Mouse (Mus musculus) MEL-GATA-1-ER (cell line): ENCODE measurements around the gene Dnah14.

ENCODE experiments used
- DNase-seq: peaks from one replicate; pipeline ENCODE4 v3.0.0-alpha.2; 2012; ENCODE audit warnings: low read depth; ENCODE audit errors: extremely low read depth

The Dnah14 gene

DNA sequence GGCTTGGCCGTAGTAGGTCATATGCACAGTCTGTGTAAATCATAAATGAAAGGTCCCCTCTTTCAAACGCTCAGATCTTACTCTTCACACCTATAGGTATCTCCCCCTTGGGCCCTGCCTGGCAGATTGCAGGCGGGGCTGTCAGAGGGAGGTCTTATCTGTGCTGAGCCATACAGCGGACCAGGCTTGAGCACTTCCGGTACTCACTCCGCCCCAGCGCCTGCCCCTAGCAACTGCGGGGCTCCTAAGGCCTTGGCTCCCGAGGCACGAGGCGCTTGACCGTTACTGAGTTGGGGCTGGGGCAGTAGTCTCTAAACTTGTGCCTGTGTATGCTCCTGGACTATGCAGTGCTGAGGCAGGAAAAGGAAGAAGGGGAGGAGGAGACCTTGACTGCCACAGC lies at the start of gene Dnah14:
Gene Dnah14, plus strand, starts transcription at position 238 of the 400 bp plus-strand sequence.
- no peak for DNase-seq

GRCm38 (mm10) chr1:181529368-181529767 lies 47.0 kb upstream of the Dnah14 start:
- no peak for DNase-seq

DNA sequence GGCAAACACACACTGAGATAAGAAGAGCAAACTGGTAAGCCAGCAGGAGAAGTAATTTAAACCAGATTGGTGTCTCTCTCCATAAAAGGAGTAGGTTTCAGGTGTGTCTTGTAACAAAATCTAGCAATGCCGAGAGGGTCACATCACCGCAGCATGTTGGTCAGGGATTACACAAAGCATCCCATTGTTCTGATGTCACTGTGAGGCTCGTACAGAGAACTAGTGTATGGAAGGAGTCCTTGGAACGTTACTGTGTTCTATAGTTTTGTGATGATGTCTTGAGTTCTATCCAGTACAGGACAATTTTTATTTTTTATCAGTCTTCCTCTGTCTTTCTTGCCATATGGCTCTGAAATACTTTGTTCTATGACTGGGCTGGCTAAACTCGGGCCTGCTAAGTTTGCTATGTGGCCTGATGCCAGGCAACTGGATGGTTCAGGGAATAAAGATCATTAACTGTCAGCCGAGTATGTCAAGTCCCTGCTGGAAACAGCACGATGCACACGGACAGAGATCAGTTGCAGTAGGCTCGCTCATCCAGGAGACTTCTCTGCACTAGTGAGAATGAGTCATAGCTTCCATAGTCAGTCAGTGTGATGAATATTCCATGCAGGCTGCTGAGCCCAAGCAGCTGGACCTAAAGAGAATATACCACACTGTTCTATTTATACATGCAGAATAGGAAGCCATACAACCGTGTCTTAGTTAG lies 41.0 kb upstream of the Dnah14 start:
- DNase-seq: no peak

DNA sequence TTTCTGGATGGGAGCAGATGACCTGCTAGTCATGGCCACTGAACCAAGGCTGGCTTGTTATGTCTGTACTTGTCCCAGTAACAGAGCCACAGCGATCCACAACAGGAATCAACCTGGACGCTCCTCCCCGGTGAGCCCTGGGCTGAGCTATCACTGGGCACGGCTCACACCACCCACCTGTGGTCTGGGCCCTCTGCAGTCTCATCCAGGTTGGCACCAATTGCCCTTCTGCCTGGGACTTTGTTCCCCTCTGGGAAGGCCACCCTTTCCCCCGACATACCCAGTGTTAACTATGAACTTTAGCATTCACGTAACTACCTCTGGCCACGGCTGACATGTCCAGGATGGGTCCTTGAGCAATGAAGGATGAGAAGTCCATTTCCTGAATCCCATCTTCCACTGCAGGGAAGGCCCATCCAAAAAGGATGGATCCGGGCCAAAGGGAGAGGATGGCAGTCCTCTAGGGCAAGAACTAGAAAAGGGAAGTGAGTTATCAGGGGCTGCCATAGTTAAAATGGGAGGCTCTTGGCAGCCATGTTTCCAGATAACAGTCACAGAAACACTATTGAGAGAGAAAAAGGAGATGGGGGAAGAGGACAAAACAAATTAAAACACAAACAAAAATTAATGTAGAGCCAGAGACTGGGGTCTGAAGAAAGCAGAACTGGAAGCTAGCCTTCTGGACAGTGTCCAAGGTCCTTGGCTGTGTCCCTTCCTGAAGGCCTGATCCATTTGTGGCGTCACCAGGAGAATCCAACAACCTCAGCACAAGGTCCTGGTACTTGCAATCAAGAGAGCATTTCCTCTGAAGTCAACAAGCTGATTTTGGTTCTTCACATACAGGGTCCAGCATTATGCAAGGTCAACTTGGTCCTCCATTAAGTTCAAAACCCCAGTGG lies 38.5 kb upstream of the Dnah14 start:
- peak; percentile 79 for DNase-seq

DNA sequence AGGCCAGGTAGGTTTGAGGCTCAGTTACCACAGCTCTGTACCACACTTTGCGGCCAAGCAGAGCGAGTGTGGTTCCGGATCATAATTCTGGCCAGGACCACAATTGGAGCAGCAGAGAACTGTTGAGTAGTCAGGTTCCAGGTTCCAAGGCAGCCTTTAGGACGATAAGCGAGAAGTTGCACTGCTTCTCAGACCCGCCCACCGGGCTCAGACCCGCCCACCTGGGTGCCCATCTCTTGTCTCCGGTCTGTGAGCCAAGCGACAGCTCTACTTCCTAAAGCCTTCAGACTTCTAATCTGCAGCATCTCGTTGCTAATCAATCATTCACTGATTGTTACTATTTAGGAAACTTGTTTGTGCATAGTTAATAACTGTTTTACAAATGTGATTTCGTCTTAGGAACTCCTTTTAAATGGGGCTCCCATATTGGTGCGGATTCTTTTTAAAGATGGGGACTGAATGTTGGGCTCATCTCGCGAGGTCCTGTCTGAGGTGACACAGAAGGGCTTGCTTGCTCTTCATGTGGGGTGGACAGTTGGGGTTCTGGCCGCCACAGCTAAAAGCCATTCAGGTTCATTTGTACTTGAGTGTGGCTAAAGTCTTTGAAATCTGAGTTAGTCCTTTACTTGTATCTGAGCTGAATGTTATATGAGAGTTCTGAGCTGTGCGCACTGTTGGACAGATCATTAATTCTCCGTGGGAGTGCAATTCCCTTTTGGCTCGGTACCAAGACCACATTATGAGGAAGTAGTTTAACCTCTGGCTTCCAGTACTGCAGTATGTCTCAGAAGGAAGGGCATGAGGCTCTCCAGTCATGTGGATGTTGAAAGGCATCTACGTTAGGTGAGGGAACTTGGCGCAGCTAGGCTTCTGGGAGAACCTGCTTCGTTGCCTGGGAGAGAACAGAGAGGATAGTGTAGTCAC lies 36.3 kb upstream of the Dnah14 start:
- peak; percentile 76 for DNase-seq

DNA sequence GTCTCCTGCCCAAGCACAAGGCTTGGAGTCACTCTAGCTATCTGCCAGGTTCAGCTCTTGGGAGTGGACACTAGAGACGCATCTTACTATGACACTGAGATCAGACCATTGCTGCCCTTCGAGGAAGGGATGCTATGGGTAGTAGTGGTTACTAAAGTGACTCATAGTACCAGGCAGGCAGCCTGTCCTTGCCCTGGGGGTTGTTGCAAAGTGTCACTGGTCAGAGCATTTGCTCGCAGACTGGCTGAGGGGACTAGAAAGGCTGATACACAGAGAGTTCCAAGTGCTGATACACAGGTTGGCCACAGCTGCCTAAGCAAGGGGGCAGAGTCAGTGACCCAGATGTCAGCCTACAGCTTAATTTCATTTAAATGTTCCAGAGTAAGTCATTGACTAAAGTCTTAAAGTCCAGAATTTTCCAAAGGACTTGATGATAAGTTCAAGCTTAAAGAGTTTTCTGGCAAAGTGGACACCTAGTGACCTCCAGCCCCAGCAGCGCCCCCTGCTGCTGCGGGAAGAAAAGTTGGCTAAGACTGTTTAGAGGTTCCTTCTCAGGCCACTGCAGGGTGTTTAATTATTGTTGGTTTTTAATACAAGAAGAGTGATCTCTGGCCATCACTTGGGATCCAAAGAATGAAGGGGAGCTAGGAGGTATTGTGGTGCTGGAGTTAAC lies 32.5 kb upstream of the Dnah14 start:
- DNase-seq: no peak

DNA sequence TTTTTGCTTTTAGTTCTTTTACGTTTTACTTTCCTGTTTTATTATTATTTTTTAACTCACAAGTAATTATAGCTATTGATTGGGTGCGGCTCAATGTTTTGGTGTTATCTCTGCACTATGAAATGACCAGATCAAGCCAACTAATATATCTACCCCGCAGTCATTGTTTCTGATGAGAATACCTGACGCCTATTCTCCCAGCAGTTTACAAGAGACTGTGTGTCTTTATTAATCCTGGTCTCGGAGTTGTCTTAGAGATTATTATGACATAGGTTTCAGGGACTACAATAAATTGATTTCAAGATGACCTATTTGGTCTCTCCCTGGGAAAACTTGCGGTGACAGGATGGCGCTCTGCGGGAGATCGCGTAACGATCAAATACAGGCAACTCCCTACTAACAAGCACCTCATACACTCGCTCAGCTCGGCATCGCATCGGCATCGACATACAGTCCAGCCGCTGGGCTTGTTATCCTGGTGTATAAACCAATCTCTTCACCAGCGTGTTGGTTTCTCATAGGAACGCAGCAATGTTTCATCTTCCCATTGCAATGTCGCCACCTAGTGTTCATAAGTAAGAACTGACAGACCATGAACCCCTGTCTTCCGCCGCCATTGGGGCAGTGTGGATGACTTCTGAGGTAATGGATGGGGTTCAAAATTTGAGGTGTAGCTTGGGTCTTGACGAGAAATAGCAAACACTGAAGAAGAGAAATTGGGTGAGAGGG lies 31.2 kb upstream of the Dnah14 start:
- DNase-seq: peak; percentile 49

- DNase-seq: no peak
Observed at GRCm38 (mm10) chr1:181549987-181550386, 26.4 kb upstream of the Dnah14 start.

DNA sequence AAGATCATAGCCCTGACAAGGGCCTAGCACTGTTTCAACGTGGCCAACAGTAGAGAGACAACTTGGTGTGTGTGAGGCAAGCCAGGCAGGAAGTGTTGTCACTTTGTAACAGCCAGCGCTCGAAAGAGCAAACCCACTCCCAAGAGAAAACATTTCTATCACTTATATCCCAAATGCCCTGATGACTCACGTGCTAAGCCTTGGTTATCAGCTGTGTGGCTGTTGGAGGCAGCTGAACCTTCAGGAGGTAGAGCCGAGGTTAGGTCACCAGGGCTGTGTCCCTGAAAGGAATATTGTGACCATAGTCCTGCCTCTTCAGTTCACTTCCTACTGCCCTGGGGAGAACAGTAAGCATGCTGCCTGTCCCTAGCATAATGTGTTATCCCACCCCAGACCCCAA lies 25.5 kb upstream of the Dnah14 start:
- no peak for DNase-seq

GRCm38 (mm10) chr1:181552533-181553410 lies 23.6 kb upstream of the Dnah14 start:
- no peak for DNase-seq

- DNase-seq: no peak
Observed at GRCm38 (mm10) chr1:181555475-181555874, 20.9 kb upstream of the Dnah14 start.

GRCm38 (mm10) chr1:181559655-181560054 lies 16.7 kb upstream of the Dnah14 start:
- DNase-seq: no peak

DNA sequence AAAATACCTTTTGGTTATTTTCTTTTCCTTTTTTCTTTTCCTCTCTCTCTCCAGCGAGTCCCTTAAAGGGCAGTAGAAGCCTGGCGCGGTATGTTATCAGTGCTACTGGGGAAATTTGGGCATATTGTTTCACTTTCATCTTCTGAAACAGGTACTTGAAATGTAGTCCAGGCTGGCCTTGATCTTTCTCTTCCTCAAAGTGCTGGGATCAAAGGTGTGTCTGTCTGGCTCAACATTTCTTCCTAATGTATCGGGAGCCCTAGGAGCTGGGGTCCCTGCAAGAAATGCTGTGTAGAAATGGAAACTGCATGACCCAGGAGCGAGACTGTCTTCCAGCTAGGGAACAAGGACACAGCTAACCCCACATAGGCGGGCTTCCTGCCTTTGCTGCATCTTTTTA lies 16.0 kb upstream of the Dnah14 start:
- DNase-seq: no peak

GRCm38 (mm10) chr1:181560896-181561767 lies 15.2 kb upstream of the Dnah14 start:
- DNase-seq: no peak

- DNase-seq: no peak
Observed at GRCm38 (mm10) chr1:181561768-181562444, 14.5 kb upstream of the Dnah14 start.

GRCm38 (mm10) chr1:181569447-181569846 lies 6.9 kb upstream of the Dnah14 start:
- no peak for DNase-seq

DNA sequence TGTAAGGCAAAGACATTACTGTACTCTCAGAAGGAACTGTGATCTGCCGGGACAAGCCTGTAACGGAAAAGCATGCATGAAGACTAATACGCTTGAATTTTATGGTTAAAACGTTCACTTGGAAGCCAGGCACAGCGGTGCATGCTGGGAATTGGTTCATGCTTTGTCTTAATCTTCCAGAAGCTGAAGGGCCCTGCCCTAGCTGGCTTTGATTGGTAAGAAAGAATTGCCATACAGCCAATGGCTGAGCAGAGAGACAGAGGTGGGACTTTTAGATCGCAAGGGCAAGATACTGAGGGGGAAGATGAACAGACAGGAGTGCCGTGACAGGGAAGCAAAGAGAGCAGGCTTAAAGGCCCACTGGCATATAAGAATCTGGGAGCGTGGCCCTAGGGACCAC lies 6.8 kb downstream of the Dnah14 start:
- DNase-seq: peak; percentile 15

DNA sequence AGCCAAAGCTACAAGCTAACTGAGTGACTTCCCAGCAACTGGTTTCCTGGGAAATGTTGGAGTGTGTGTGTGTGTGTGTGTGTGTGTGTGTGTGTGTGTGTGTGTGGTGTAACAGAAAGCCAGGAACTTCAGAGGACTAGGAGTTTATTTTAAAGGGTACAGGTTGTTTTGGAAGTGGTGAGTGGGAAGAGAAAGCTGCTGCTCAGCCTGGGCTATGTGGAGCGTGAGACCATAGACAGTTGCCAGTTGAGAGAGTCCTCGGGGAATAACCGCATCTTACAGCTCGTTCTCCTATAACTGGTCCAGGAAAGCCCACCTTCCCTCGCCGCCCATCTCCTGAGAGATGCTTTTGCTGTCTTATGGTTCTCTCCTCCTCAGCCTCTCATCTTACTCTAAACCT lies 12.8 kb downstream of the Dnah14 start:
- DNase-seq: no peak
